Mouse (Mus musculus) activated CD4-positive, CD25-positive, alpha-beta regulatory T cell (primary cell): ENCODE measurements around the gene Ccdc187. TPM values are rescaled to one million over a fixed set of nuclear protein-coding genes. Genes with fewer than 3 reads are reported as not detected.

Experiments
- polyA plus RNA-seq, 2 experiments: library from polyadenylated mRNA; unstranded; fragments of 100-300 nt; shearing (Covaris generic); gene quantifications; one replicate each; pipeline ENCODE4 v1.2.1; 2017

Gene Ccdc187
- under 1 TPM in 1 of 2 experiments, not detected in 1; 0.10 TPM for polyA plus RNA-seq

GRCm38 (mm10) chr2:26294457-26294856, at the start of gene Ccdc187:
Ccdc187 (minus strand) TSS chr2:26294557.

GRCm38 (mm10) chr2:26315072-26315924, 20.9 kb upstream of the Ccdc187 start, which contains the start of gene Gpsm1:
Gpsm1 (plus strand) TSS chr2:26315515.

GRCm38 (mm10) chr2:26237290-26237782, 57.0 kb downstream of the Ccdc187 start, which contains the start of gene Qsox2:
Qsox2 (minus strand) TSS chr2:26237525.

GRCm38 (mm10) chr2:26208126-26208789, 86.1 kb downstream of the Ccdc187 start, which contains the start of gene Lhx3:
Lhx3 (minus strand) TSS chr2:26208289.

Other genes starting within 250 kb of the Ccdc187 start
- gene Nacc2, start 171.3 kb downstream of the Ccdc187 start, polyA plus RNA-seq: 1 to 10 TPM; 1.1 to 3.2 TPM
- gene Lhx3, start 86.3 kb downstream of the Ccdc187 start, polyA plus RNA-seq: not detected
- gene Qsox2, start 57.0 kb downstream of the Ccdc187 start, polyA plus RNA-seq: 1 to 10 TPM; 5.3 to 5.9 TPM
- 1 to 10 TPM; 7.7 to 8.0 TPM for gene Gpsm1, start 21.0 kb upstream of the Ccdc187 start, polyA plus RNA-seq
- 10 to 100 TPM; 16.2 to 19.0 TPM for gene Dnlz, start 57.6 kb upstream of the Ccdc187 start, polyA plus RNA-seq
- 1 to 10 TPM; 2.2 to 5.9 TPM for gene Card9, start 66.4 kb upstream of the Ccdc187 start, polyA plus RNA-seq
- 10 to 100 TPM; 33.2 to 37.9 TPM for gene Snapc4, start 86.1 kb upstream of the Ccdc187 start, polyA plus RNA-seq
- 100 to 1,000 TPM; 141 to 145 TPM for gene Entr1, start 94.8 kb upstream of the Ccdc187 start, polyA plus RNA-seq
- gene Pmpca, start 94.8 kb upstream of the Ccdc187 start, polyA plus RNA-seq: 10 to 100 TPM; 77.5 to 86.2 TPM
- 10 to 100 TPM; 26.4 to 29.8 TPM for gene Inpp5e, start 114.6 kb upstream of the Ccdc187 start, polyA plus RNA-seq
- gene Sec16a, start 150.7 kb upstream of the Ccdc187 start, polyA plus RNA-seq: 10 to 100 TPM; 21.7 to 46.1 TPM
- 10 to 100 TPM; 27.3 to 44.7 TPM for gene Notch1, start 222.1 kb upstream of the Ccdc187 start, polyA plus RNA-seq